Mouse (Mus musculus): ENCODE measurements around the gene Bet1. TPM values are rescaled to one million over a fixed set of nuclear protein-coding genes. Genes with fewer than 3 reads are reported as not detected.

Gene Bet1
- 8.0 and 19.2 TPM in 2 replicates for polyA plus RNA-seq (2012; rRNA removed; ENCODE audit: low replicate concordance)

GRCm38 (mm10) chr6:4086663-4087454, at the start of gene Bet1:
TSS of gene Bet1 (minus strand) at chr6:4086972.

Other genes with a start within 250 kb of the Bet1 start
- gene Tfpi2, start 98.1 kb downstream of the Bet1 start, polyA plus RNA-seq (2012; rRNA removed; ENCODE audit: low replicate concordance) = 2.9 and 4.3 TPM in 2 replicates
- gene Gngt1, start 93.2 kb downstream of the Bet1 start, polyA plus RNA-seq (2012; rRNA removed; ENCODE audit: low replicate concordance) = not detected in 2 replicates
- 5.4 and 13.9 TPM in 2 replicates for gene Gng11, start 83.1 kb downstream of the Bet1 start, polyA plus RNA-seq (2012; rRNA removed; ENCODE audit: low replicate concordance)